28 mouse cellular contexts compared by ENCODE assay signal in genomic region chr3:15426447-15426846, GRCm38 (mm10). TPM values are rescaled to one million over a fixed set of nuclear protein-coding genes. Genes with fewer than 3 reads are reported as not detected.
"Had no signal": no experiment of that assay in that cellular context is flagged by ENCODE, and none has a peak within 500 bp of the region (broad histone marks: within the 10 kb centered on the region; RNA-seq: fewer than 3 reads in every experiment).

Gene Sirpb1a (minus strand): TSS chr3:15426520.

RNA-seq across cellular contexts. Expression of gene Sirpb1a, which starts in this region (rescaled TPM):
- total RNA-seq: gastrocnemius, adult 18-20 months; gastrocnemius, adult 8-10 months; gastrocnemius, postnatal 14 days; gastrocnemius, postnatal 36 days; heart, adult 18-20 months; heart, postnatal 10 days; heart, postnatal 25 days; heart, postnatal 4 days; layer of hippocampus, adult 2 months; layer of hippocampus, postnatal 10 days; layer of hippocampus, postnatal 25 days; left cerebral cortex, adult 2 months; left cerebral cortex, postnatal 14 days; left cerebral cortex, postnatal 36 days had no signal
- polyA plus RNA-seq: heart, embryonic 10.5 days; heart, embryonic 12.5 days; heart, embryonic 14.5 days; hindbrain, embryonic 10.5 days; hindbrain, embryonic 12.5 days; hindbrain, embryonic 14.5 days; hindbrain, embryonic 16.5 days; intestine, embryonic 15.5 days; intestine, postnatal 0 days; kidney, embryonic 14.5 days; kidney, embryonic 16.5 days; limb, embryonic 10.5 days; limb, embryonic 12.5 days; limb, embryonic 14.5 days had no signal
